Mouse (Mus musculus): ENCODE measurements around the gene Rdh16f1. TPM values are rescaled to one million over a fixed set of nuclear protein-coding genes. Genes with fewer than 3 reads are reported as not detected.

Rdh16f1 gene
- polyA plus RNA-seq, 1 experiment, result 0.13 TPM

- TF ChIP-seq TCF3 (IDR thresholded peaks at IDR 0.05; ENCODE audit: insufficient read length, low read depth) (no peak), REST (IDR thresholded peaks at IDR 0.05; ENCODE audit: insufficient read depth, insufficient read length) (no peak), USF1 (IDR thresholded peaks at IDR 0.05; ENCODE audit: low read depth) (no peak), MYOG (IDR thresholded peaks at IDR 0.05; ENCODE audit: control insufficient read depth in 1 of 3, insufficient read depth in 1 of 3, insufficient read length in 2 of 3, low read depth in 2 of 3) (no peak), TCF12 (IDR thresholded peaks at IDR 0.05; ENCODE audit: insufficient read depth, poor library complexity, severe bottlenecking) (no peak), MYOD1 (IDR thresholded peaks at IDR 0.05; ENCODE audit: control insufficient read depth in 1 of 3, insufficient read length in 2 of 3, low read depth in 2 of 3) (no peak), CEBPB (IDR thresholded peaks at IDR 0.05; ENCODE audit: insufficient read depth, poor library complexity, severe bottlenecking) (no peak), POLR2AphosphoS2 (IDR thresholded peaks at IDR 0.05; ENCODE audit: insufficient read length, low read depth) (no peak), POLR2A (IDR thresholded peaks at IDR 0.05; ENCODE audit: insufficient read length, low read depth) (no peak), MAX (IDR thresholded peaks at IDR 0.05; ENCODE audit: low read depth) (no peak), SRF (IDR thresholded peaks at IDR 0.05; ENCODE audit: control insufficient read depth, insufficient read length, low read depth) (no peak), E2F4 (IDR thresholded peaks at IDR 0.05; ENCODE audit: insufficient read depth) (no peak)
- Histone ChIP-seq H3K4me3 (no peak within 1 kb of the TSS), H3K36me3 (ENCODE audit: control insufficient read depth, insufficient read depth) (no peaks in the 10 kb centered on the region), H3K4me2 (ENCODE audit: low read depth) (no peak within 1 kb of the TSS), H3ac (ENCODE audit: control insufficient read depth, insufficient read length) (no peak within 1 kb of the TSS), H3K79me2 (ENCODE audit: control insufficient read depth, insufficient read depth) (no peaks in the 10 kb centered on the region), H3K27me3 (ENCODE audit: control insufficient read depth, insufficient read depth, insufficient read length) (peaks cover 71% of the 10 kb centered on the region)
These were observed 35.4 kb upstream of the Rdh16f1 start, which contains the start of gene Tac2 for GRCm38 (mm10) chr10:127724178-127724577. Gene Tac2 (plus strand): TSS chr10:127724478.

- Histone ChIP-seq H3K27me3 (ENCODE audit: control insufficient read depth, insufficient read depth, insufficient read length) (peaks cover 65% of the 10 kb centered on the region), H3K4me3 (no peak overlapping the region), H3ac (ENCODE audit: control insufficient read depth, insufficient read length) (no peak overlapping the region), H3K4me2 (ENCODE audit: low read depth) (no peak overlapping the region), H3K36me3 (ENCODE audit: control insufficient read depth, insufficient read depth) (no peaks in the 10 kb centered on the region), H3K79me2 (ENCODE audit: control insufficient read depth, insufficient read depth) (no peaks in the 10 kb centered on the region)
- TF ChIP-seq REST (IDR thresholded peaks at IDR 0.05; ENCODE audit: insufficient read depth, insufficient read length) (no peak), POLR2A (IDR thresholded peaks at IDR 0.05; ENCODE audit: insufficient read length, low read depth) (no peak), TCF12 (IDR thresholded peaks at IDR 0.05; ENCODE audit: insufficient read depth, poor library complexity, severe bottlenecking) (no peak), MYOG (IDR thresholded peaks at IDR 0.05; ENCODE audit: control insufficient read depth in 1 of 3, insufficient read depth in 1 of 3, insufficient read length in 2 of 3, low read depth in 2 of 3) (no peak), SRF (IDR thresholded peaks at IDR 0.05; ENCODE audit: control insufficient read depth, insufficient read length, low read depth) (no peak), CEBPB (IDR thresholded peaks at IDR 0.05; ENCODE audit: insufficient read depth, poor library complexity, severe bottlenecking) (no peak), USF1 (IDR thresholded peaks at IDR 0.05; ENCODE audit: low read depth) (no peak), MYOD1 (IDR thresholded peaks at IDR 0.05; ENCODE audit: control insufficient read depth in 1 of 3, insufficient read length in 2 of 3, low read depth in 2 of 3) (no peak), E2F4 (IDR thresholded peaks at IDR 0.05; ENCODE audit: insufficient read depth) (no peak), TCF3 (IDR thresholded peaks at IDR 0.05; ENCODE audit: insufficient read length, low read depth) (no peak), POLR2AphosphoS2 (IDR thresholded peaks at IDR 0.05; ENCODE audit: insufficient read length, low read depth) (no peak)
These were observed 34.5 kb upstream of the Rdh16f1 start for GRCm38 (mm10) chr10:127725136-127725535.

GRCm38 (mm10) chr10:127728437-127728836 is 31.1 kb upstream of the Rdh16f1 start:
- Histone ChIP-seq H3K4me3 (no peak overlapping the region), H3ac (ENCODE audit: control insufficient read depth, insufficient read length) (no peak overlapping the region), H3K79me2 (ENCODE audit: control insufficient read depth, insufficient read depth) (no peaks in the 10 kb centered on the region), H3K4me2 (ENCODE audit: low read depth) (peak overlapping the region; percentile 32), H3K36me3 (ENCODE audit: control insufficient read depth, insufficient read depth) (no peaks in the 10 kb centered on the region), H3K27me3 (ENCODE audit: control insufficient read depth, insufficient read depth, insufficient read length) (peaks cover 42% of the 10 kb centered on the region)
- TF ChIP-seq CEBPB (IDR thresholded peaks at IDR 0.05; ENCODE audit: insufficient read depth, poor library complexity, severe bottlenecking) (no peak), POLR2AphosphoS2 (IDR thresholded peaks at IDR 0.05; ENCODE audit: insufficient read length, low read depth) (no peak), POLR2A (IDR thresholded peaks at IDR 0.05; ENCODE audit: insufficient read length, low read depth) (no peak), E2F4 (IDR thresholded peaks at IDR 0.05; ENCODE audit: insufficient read depth) (no peak), TCF12 (IDR thresholded peaks at IDR 0.05; ENCODE audit: insufficient read depth, poor library complexity, severe bottlenecking) (peak; percentile 73), MYOG (IDR thresholded peaks at IDR 0.05; ENCODE audit: control insufficient read depth in 1 of 3, insufficient read depth in 1 of 3, insufficient read length in 2 of 3, low read depth in 2 of 3) (peak; percentile 83 to 97 (median 91)), REST (IDR thresholded peaks at IDR 0.05; ENCODE audit: insufficient read depth, insufficient read length) (no peak), MYOD1 (IDR thresholded peaks at IDR 0.05; ENCODE audit: control insufficient read depth in 1 of 3, insufficient read length in 2 of 3, low read depth in 2 of 3) (peak; percentile 34 to 87 (median 84)), USF1 (IDR thresholded peaks at IDR 0.05; ENCODE audit: low read depth) (no peak), TCF3 (IDR thresholded peaks at IDR 0.05; ENCODE audit: insufficient read length, low read depth) (peak; percentile 86), SRF (IDR thresholded peaks at IDR 0.05; ENCODE audit: control insufficient read depth, insufficient read length, low read depth) (no peak), MAX (IDR thresholded peaks at IDR 0.05; ENCODE audit: low read depth) (no peak)

- H3ac ChIP-seq (ENCODE audit: control insufficient read depth, insufficient read length), result no peak overlapping the region
- H3K27me3 ChIP-seq (ENCODE audit: control insufficient read depth, insufficient read depth, insufficient read length), result peaks cover 47% of the 10 kb centered on the region
- no peak for TF ChIP-seq MYOD1 (IDR thresholded peaks at IDR 0.05; ENCODE audit: control insufficient read depth in 1 of 3, insufficient read length in 2 of 3, low read depth in 2 of 3)
- TF ChIP-seq TCF12 (IDR thresholded peaks at IDR 0.05; ENCODE audit: insufficient read depth, poor library complexity, severe bottlenecking), result no peak
- TF ChIP-seq E2F4 (IDR thresholded peaks at IDR 0.05; ENCODE audit: insufficient read depth), result no peak
- no peak for TF ChIP-seq REST (IDR thresholded peaks at IDR 0.05; ENCODE audit: insufficient read depth, insufficient read length)
- TF ChIP-seq MYOG (IDR thresholded peaks at IDR 0.05; ENCODE audit: control insufficient read depth in 1 of 3, insufficient read depth in 1 of 3, insufficient read length in 2 of 3, low read depth in 2 of 3), result no peak
- no peak for TF ChIP-seq CEBPB (IDR thresholded peaks at IDR 0.05; ENCODE audit: insufficient read depth, poor library complexity, severe bottlenecking)
- TF ChIP-seq MAX (IDR thresholded peaks at IDR 0.05; ENCODE audit: low read depth), result no peak
- TF ChIP-seq POLR2A (IDR thresholded peaks at IDR 0.05; ENCODE audit: insufficient read length, low read depth), result no peak
- TF ChIP-seq POLR2AphosphoS2 (IDR thresholded peaks at IDR 0.05; ENCODE audit: insufficient read length, low read depth), result no peak
- TF ChIP-seq SRF (IDR thresholded peaks at IDR 0.05; ENCODE audit: control insufficient read depth, insufficient read length, low read depth), result no peak
- no peak for TF ChIP-seq USF1 (IDR thresholded peaks at IDR 0.05; ENCODE audit: low read depth)
- no peak for TF ChIP-seq TCF3 (IDR thresholded peaks at IDR 0.05; ENCODE audit: insufficient read length, low read depth)
- H3K36me3 ChIP-seq (ENCODE audit: control insufficient read depth, insufficient read depth), result no peaks in the 10 kb centered on the region
- no peak overlapping the region for H3K4me3 ChIP-seq
- H3K4me2 ChIP-seq (ENCODE audit: low read depth), result peak overlapping the region; percentile 58
- H3K79me2 ChIP-seq (ENCODE audit: control insufficient read depth, insufficient read depth), result no peaks in the 10 kb centered on the region
These were observed 29.2 kb upstream of the Rdh16f1 start for GRCm38 (mm10) chr10:127730285-127730932.

Measured in myocyte (in vitro differentiated cells).